Mouse (Mus musculus) thymus, adult 2 months (tissue): ENCODE measurements around the gene Pgpep1. TPM values are rescaled to one million over a fixed set of nuclear protein-coding genes. Genes with fewer than 3 reads are reported as not detected.
A peak's percentile ranks its signal among the peaks of the same experiment; 100 is the strongest.

ENCODE experiments used
- DNase-seq: peaks from one replicate; pipeline ENCODE4 v3.0.0; 2021
- H3K27ac ChIP-seq: fragments of 200-500 bp; 2 replicates; pipeline ENCODE4 v1.5.1; 2012; ENCODE audit warnings: low read length, control low read depth; ENCODE audit not compliant: control insufficient read depth, insufficient read depth
- H3K27me3 ChIP-seq: fragments of 200-500 bp; 2 replicates; pipeline ENCODE4 v1.6.1; 2012; ENCODE audit warnings: mild to moderate bottlenecking, low read length, moderate library complexity, mixed read lengths; ENCODE audit not compliant: control insufficient read depth, insufficient read depth
- H3K36me3 ChIP-seq: fragments of 200-500 bp; 2 replicates; pipeline ENCODE4 v1.6.1; 2012; ENCODE audit warnings: mild to moderate bottlenecking, low read length, moderate library complexity; ENCODE audit not compliant: control insufficient read depth, insufficient read depth
- H3K4me1 ChIP-seq: fragments of 200-500 bp; replicated peaks from 2 replicates; pipeline ENCODE4 v1.6.1; 2012; ENCODE audit warnings: low read length; ENCODE audit not compliant: control insufficient read depth, insufficient read depth
- H3K4me3 ChIP-seq: fragments of 200-500 bp; 2 replicates; pipeline ENCODE4 v1.5.1; 2012; ENCODE audit warnings: mild to moderate bottlenecking, low read length, control low read depth, moderate library complexity; ENCODE audit not compliant: control insufficient read depth, insufficient read depth
- CTCF ChIP-seq: fragments of 200-500 bp; IDR thresholded peaks from 2 replicates; pipeline ENCODE4 v1.5.1; 2012; ENCODE audit warnings: mild to moderate bottlenecking, control low read depth, low read length, moderate library complexity, borderline replicate concordance; ENCODE audit not compliant: control insufficient read depth, poor library complexity, insufficient read depth; ENCODE audit errors: extremely low read depth
- POLR2A ChIP-seq: fragments of 200-500 bp; IDR thresholded peaks from 2 replicates; pipeline ENCODE4 v1.6.1; 2012; ENCODE audit warnings: mild to moderate bottlenecking, low read length, control low read depth, moderate library complexity; ENCODE audit not compliant: control insufficient read depth, poor library complexity, insufficient read depth; ENCODE audit errors: extremely low read depth
- WGBS: fragments of 180-500 bp; shearing (Covaris S2); methylation state at CpG from one replicate; pipeline ENCODE4 v1.1.7; 2018; 5-methylcytosine and 5-hydroxymethylcytosine counted together
- polyA plus RNA-seq: library from polyadenylated mRNA; depleted of rRNA; stranded (reverse); fragments of >200 nt; gene quantifications from 2 replicates; pipeline ENCODE4 v1.2.3, GENCODE M21; 2012

Pgpep1 gene
- polyA plus RNA-seq, 1 experiment = 40.7 TPM

- 0 out of 2 replicates have a peak, but pooled peaks cover 3% of the 10 kb centered on the region for H3K36me3 ChIP-seq
- no peak overlapping the region for H3K4me3 ChIP-seq
- peak overlapping the region; percentile 81 for H3K27ac ChIP-seq
- H3K27me3 ChIP-seq = no peaks in the 10 kb centered on the region
- H3K4me1 ChIP-seq = peaks cover 35% of the 10 kb centered on the region
- DNase-seq = peak; percentile 74
- 11% methylated on average over 1 of the region's 1 CpGs for WGBS
- TF ChIP-seq CTCF (no peak), POLR2A (no peak)
Observed at GRCm38 (mm10) chr8:70675336-70675735, 15.1 kb upstream of the Pgpep1 start.

- H3K36me3 ChIP-seq = 0 out of 2 replicates have a peak, but pooled peaks cover 3% of the 10 kb centered on the region
- WGBS = 50% methylated on average over 4 of the region's 4 CpGs
- no peak overlapping the region for H3K4me3 ChIP-seq
- no peak for DNase-seq
- H3K27ac ChIP-seq = peak overlapping the region; percentile 81
- TF ChIP-seq POLR2A (no peak), CTCF (0 out of 2 replicates have a peak, but pooled peaks have one; percentile 12)
- H3K4me1 ChIP-seq = peaks cover 30% of the 10 kb centered on the region
- H3K27me3 ChIP-seq = no peaks in the 10 kb centered on the region
Observed at GRCm38 (mm10) chr8:70674716-70675115, 14.5 kb upstream of the Pgpep1 start.

GRCm38 (mm10) chr8:70674109-70674508, 13.9 kb upstream of the Pgpep1 start:
- Histone ChIP-seq H3K36me3 (0 out of 2 replicates have a peak, but pooled peaks cover 3% of the 10 kb centered on the region), H3K4me3 (peak overlapping the region; percentile 21; the same call in 1 of the 2 replicates), H3K27ac (peak overlapping the region; percentile 81), H3K27me3 (no peaks in the 10 kb centered on the region), H3K4me1 (peaks cover 30% of the 10 kb centered on the region)
- TF ChIP-seq POLR2A (no peak), CTCF (no peak)
- WGBS = 85% methylated on average over 3 of the region's 3 CpGs
- DNase-seq = no peak

GRCm38 (mm10) chr8:70673079-70673856, 13.1 kb upstream of the Pgpep1 start, which contains the start of gene Lsm4:
Lsm4 (plus strand) TSS chr8:70673248.
- WGBS = under 1% methylated on average over 60 of the region's 60 CpGs
- Histone ChIP-seq H3K27ac (peak within 1 kb of the TSS; percentile 81), H3K4me1 (peaks cover 30% of the 10 kb centered on the region), H3K27me3 (no peaks in the 10 kb centered on the region), H3K4me3 (peak within 1 kb of the TSS; percentile 58), H3K36me3 (0 out of 2 replicates have a peak, but pooled peaks cover 3% of the 10 kb centered on the region)
- DNase-seq = peak; percentile 98
- TF ChIP-seq CTCF = peak; percentile 86; the same call in 1 of the 2 replicates
- TF ChIP-seq POLR2A = peak; percentile 94

- DNase-seq = peak; percentile 27
Observed at GRCm38 (mm10) chr8:70672325-70673078, 12.3 kb upstream of the Pgpep1 start.

More at GRCm38 (mm10) chr8:70672325-70673078, 12.3 kb upstream of the Pgpep1 start:
- Histone ChIP-seq H3K27ac (peak overlapping the region; percentile 62), H3K4me3 (peak overlapping the region; percentile 18; the same call in 1 of the 2 replicates), H3K4me1 (peaks cover 35% of the 10 kb centered on the region), H3K36me3 (no peaks in the 10 kb centered on the region), H3K27me3 (no peaks in the 10 kb centered on the region)
- TF ChIP-seq POLR2A (no peak), CTCF (no peak)
- WGBS = 37% methylated on average over 19 of the region's 19 CpGs
